Mouse (Mus musculus) kidney, postnatal 0 days (tissue): Measurements from ENCODE around the gene Fcgr1. TPM values are rescaled to one million over a fixed set of nuclear protein-coding genes. Genes with fewer than 3 reads are reported as not detected.
"Not testable (repeated sequence)": the region's sequence is repeated elsewhere in the genome, so short reads cannot be mapped to it uniquely, and the experiment has no call there.

Experiments used
- ATAC-seq: fragments of 200-750 bp; cut with Nextera tagmentation; replicated peaks from 2 replicates; pipeline ENCODE4 v1.8.0; 2017; ENCODE audit warnings: low read depth, moderate number of reproducible peaks, moderate TSS enrichment, moderate library complexity; ENCODE audit not compliant: low FRiP score
- DNase-seq: peaks from one replicate; pipeline ENCODE4 v3.0.0-alpha.2; 2016; ENCODE audit warnings: low spot score
- H3K27ac ChIP-seq: fragments of 300-500 bp; sonication (generic); 2 replicates; pipeline ENCODE4 v1.5.1; 2014; ENCODE audit warnings: mild to moderate bottlenecking
- H3K27me3 ChIP-seq: fragments of 300-500 bp; sonication (generic); 2 replicates; pipeline ENCODE4 v1.6.1; 2014; ENCODE audit warnings: low read length, mixed read lengths; ENCODE audit not compliant: insufficient read depth
- H3K36me3 ChIP-seq: fragments of 300-500 bp; sonication (generic); 2 replicates; pipeline ENCODE4 v1.6.1; 2014; ENCODE audit warnings: low read length, mixed read lengths; ENCODE audit not compliant: insufficient read depth
- H3K4me1 ChIP-seq: fragments of 300-500 bp; sonication (generic); replicated peaks from 2 replicates; pipeline ENCODE4 v1.6.1; 2014; ENCODE audit warnings: antibody characterized with exemption, low read length, mixed read lengths; ENCODE audit not compliant: insufficient read depth
- H3K4me2 ChIP-seq: fragments of 300-500 bp; sonication (generic); 2 replicates; pipeline ENCODE4 v1.6.1; 2014; ENCODE audit warnings: mild to moderate bottlenecking, low read length, moderate library complexity, mixed read lengths
- H3K4me3 ChIP-seq: fragments of 300-500 bp; sonication (generic); replicated peaks from 2 replicates; pipeline ENCODE4 v1.5.1; 2014; ENCODE audit warnings: low read depth, low read length
- H3K9ac ChIP-seq: fragments of 300-500 bp; sonication (generic); 2 replicates; pipeline ENCODE4 v1.6.1; 2014; ENCODE audit warnings: low read depth, low read length
- H3K9me3 ChIP-seq: fragments of 300-500 bp; sonication (generic); replicated peaks from 2 replicates; pipeline ENCODE4 v1.6.1; 2016; ENCODE audit warnings: low read length, inconsistent platforms, mixed read lengths
- CTCF ChIP-seq: IDR thresholded peaks from 2 replicates; pipeline ENCODE4 v1.5.1; 2016; ENCODE audit warnings: antibody characterized with exemption, low read depth, mild to moderate bottlenecking, moderate library complexity
- WGBS: fragments of 180-500 bp; shearing (Covaris S2); extraction: QIAGEN DNeasy Blood & Tissue Kit; methylation state at CpG from one replicate; pipeline ENCODE4 v1.1.7; 2014; 5-methylcytosine and 5-hydroxymethylcytosine counted together
- polyA plus RNA-seq: library from polyadenylated mRNA; unstranded; fragments of >200 nt; fragmentation: Nextera tagmentation; extraction: Ambion mirVana; gene quantifications from 2 replicates; pipeline ENCODE4 v1.2.1, GENCODE M21; 2015

Gene Fcgr1
- polyA plus RNA-seq, 1 experiment from 2014 or later, result 2.0 TPM

- no peak for TF ChIP-seq CTCF
- DNase-seq, result peak; percentile 32
- no peak for ATAC-seq
These were observed 39.0 kb downstream of the Fcgr1 start for GRCm38 (mm10) chr3:96254683-96255355.

DNA sequence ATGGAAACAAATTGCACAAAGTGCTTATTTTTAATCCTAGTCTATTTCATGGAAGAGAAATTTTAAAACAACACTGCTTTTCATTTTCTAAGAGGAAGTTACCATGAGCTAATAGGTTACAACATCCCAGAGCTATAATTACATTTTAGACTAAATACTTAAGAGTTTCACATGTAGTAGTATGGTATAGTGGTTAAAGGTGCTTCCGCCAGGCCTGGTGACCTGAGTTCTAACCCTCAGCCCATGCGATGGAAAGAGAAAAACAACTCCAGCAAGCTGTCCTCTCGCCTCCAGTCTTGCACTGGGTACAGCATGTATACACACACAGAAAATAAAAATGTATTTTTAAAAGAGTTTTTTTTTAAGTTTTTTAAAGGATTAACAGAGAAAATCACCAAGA, 42.0 kb downstream of the Fcgr1 start:
- no peak overlapping the region for H3K4me3 ChIP-seq
- H3K4me2 ChIP-seq, result no peak overlapping the region
- no peaks in the 10 kb centered on the region for H3K27me3 ChIP-seq
- no peak overlapping the region for H3K27ac ChIP-seq
- H3K4me1 ChIP-seq, result no peaks in the 10 kb centered on the region; the same call in 1 of the 2 replicates
- no peak overlapping the region for H3K9ac ChIP-seq
- 89% methylated on average over 3 of the region's 3 CpGs for WGBS
- no peak for TF ChIP-seq CTCF
- ATAC-seq, result no peak
- no peaks in the 10 kb centered on the region for H3K36me3 ChIP-seq
- no peaks in the 10 kb centered on the region for H3K9me3 ChIP-seq
- DNase-seq, result no peak

More at GRCm38 (mm10) chr3:96254683-96255355, 39.0 kb downstream of the Fcgr1 start:
- Histone ChIP-seq H3K9me3 (no peaks in the 10 kb centered on the region), H3K9ac (no peak overlapping the region), H3K36me3 (no peaks in the 10 kb centered on the region), H3K4me2 (no peak overlapping the region), H3K27ac (no peak overlapping the region), H3K4me1 (no peaks in the 10 kb centered on the region), H3K27me3 (no peaks in the 10 kb centered on the region), H3K4me3 (no peak overlapping the region)
- WGBS, result 56% methylated on average over 10 of the region's 10 CpGs

GRCm38 (mm10) chr3:96250890-96251289, 42.9 kb downstream of the Fcgr1 start:
- Histone ChIP-seq H3K4me1 (no peaks in the 10 kb centered on the region; the same call in 1 of the 2 replicates), H3K9me3 (no peaks in the 10 kb centered on the region), H3K9ac (no peak overlapping the region), H3K4me2 (no peak overlapping the region), H3K36me3 (no peaks in the 10 kb centered on the region), H3K27me3 (no peaks in the 10 kb centered on the region), H3K4me3 (no peak overlapping the region), H3K27ac (0 out of 2 replicates have a peak overlapping the region, but pooled peaks have one; percentile 25)
- 50% methylated on average over 3 of the region's 3 CpGs for WGBS
- ATAC-seq (no peak), DNase-seq (no peak)
- no peak for TF ChIP-seq CTCF

DNA sequence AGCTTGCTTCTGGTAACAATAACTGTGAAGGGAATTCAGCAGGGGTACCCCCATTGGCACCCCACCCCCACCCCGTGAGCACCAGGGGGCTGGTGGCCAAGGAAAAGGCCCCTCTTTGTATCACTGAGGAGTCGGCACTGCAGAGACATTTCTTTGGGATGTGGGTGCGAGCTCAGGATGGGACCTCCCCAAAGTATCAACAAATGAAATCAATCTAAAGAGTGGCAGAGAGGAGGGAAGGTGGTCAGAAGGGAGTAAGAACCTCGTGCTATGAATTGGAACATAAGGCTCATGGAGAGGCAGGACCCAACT, 44.8 kb downstream of the Fcgr1 start:
- peaks cover 6% of the 10 kb centered on the region for H3K4me1 ChIP-seq
- no peak overlapping the region for H3K4me3 ChIP-seq
- DNase-seq (no peak), ATAC-seq (no peak)
- no peak overlapping the region for H3K27ac ChIP-seq
- no peaks in the 10 kb centered on the region for H3K27me3 ChIP-seq
- no peak overlapping the region for H3K9ac ChIP-seq
- H3K36me3 ChIP-seq, result no peaks in the 10 kb centered on the region
- WGBS, result 51% methylated on average over 4 of the region's 4 CpGs
- TF ChIP-seq CTCF, result no peak
- peak overlapping the region; percentile 51 for H3K4me2 ChIP-seq
- no peaks in the 10 kb centered on the region for H3K9me3 ChIP-seq

DNA sequence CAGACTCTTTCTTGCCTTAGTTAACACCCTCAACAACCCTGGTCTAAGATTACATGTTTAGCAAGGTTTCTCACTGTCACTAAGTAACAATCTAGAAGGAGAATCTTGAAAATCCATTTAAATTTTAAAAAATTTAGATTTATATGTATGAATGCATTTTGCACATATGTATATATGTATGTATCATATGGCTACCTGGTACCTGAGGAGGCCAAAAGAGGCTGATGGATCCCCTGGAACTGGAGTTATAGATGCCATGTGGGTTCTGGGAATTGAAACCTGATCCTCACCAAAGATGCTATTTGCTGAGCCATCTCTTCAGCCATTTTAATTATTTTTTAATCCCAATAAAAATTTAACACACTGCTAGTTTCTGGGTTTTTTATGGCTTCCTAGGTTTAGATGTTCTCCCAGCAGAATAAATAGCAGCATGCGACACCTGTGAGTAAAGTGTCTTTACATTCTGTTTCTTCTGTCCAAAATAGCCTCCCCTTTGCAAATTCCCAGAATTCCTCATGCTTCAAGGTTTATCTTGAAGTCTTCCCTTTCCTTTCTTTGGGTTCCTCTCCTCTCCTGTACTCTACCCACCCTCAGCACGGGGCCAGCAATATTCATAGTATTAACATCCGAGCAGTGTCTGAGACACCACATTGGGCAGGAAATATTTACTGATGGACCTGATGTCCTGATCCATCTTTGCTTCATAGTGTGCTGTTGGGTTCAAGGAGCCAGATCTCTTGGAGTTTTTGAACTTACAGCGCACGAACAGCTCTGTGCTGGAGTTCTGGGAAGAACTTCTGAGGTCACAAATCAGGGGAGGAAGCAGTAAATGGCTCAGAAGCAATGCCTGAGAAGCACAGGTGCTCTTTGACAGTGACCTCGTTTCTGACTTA, 45.4 kb downstream of the Fcgr1 start:
- ATAC-seq (no peak), DNase-seq (no peak)
- Histone ChIP-seq H3K27me3 (no peaks in the 10 kb centered on the region), H3K9ac (no peak overlapping the region; the same call in 1 of the 2 replicates), H3K27ac (no peak overlapping the region), H3K4me2 (peak overlapping the region; percentile 51), H3K4me3 (0 out of 2 replicates have a peak overlapping the region, but pooled peaks have one; percentile 36), H3K9me3 (no peaks in the 10 kb centered on the region), H3K4me1 (peaks cover 11% of the 10 kb centered on the region), H3K36me3 (no peaks in the 10 kb centered on the region)
- WGBS, result 38% methylated on average over 6 of the region's 6 CpGs
- no peak for TF ChIP-seq CTCF

GRCm38 (mm10) chr3:96247356-96248140, 46.2 kb downstream of the Fcgr1 start:
- WGBS, result 6% methylated on average over 11 of the region's 11 CpGs
- Histone ChIP-seq H3K27me3 (no peaks in the 10 kb centered on the region), H3K36me3 (no peaks in the 10 kb centered on the region), H3K9ac (peak overlapping the region; percentile 55), H3K4me2 (peak overlapping the region; percentile 51), H3K4me1 (peaks cover 11% of the 10 kb centered on the region), H3K4me3 (peak overlapping the region; percentile 36), H3K9me3 (no peaks in the 10 kb centered on the region), H3K27ac (peak overlapping the region; percentile 52; the same call in 1 of the 2 replicates)
- DNase-seq, result no peak
- no peak for TF ChIP-seq CTCF
- no peak for ATAC-seq

DNA sequence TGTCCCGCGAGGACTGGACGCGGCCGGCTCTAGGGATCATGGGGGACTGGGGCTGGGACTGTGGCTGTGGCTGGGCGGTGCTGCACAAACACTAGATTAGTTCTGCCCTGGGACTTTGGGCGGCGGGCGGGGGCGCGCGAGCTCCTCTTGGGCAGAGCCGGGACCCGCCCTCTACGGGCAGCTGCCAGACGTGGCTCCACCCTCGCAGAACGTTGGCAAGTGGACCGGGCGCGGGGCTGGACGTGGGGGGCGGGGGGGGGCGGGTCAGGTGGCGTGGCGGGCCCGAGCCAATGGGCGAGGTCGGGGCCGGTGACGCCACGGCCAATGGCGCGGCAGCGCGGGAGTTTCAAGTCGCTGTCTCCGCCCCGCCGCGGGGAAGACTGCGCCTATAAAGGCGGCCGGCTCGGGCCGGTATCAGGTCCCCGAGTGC, 47.3 kb downstream of the Fcgr1 start, which contains the start of gene Hist2h3c1:
Gene Hist2h3c1, plus strand, starts transcription at position 259 of the 430 bp plus-strand sequence.
- Histone ChIP-seq H3K4me2 (peak within 1 kb of the TSS; percentile 51), H3K4me3 (peak within 1 kb of the TSS; percentile 36), H3K9ac (peak within 1 kb of the TSS; percentile 55), H3K4me1 (peaks cover 11% of the 10 kb centered on the region), H3K27ac (peak within 1 kb of the TSS; percentile 83; the same call in 1 of the 2 replicates)
- ATAC-seq, result peak; percentile 93
- H3K36me3 ChIP-seq, DNase-seq, H3K9me3 ChIP-seq, H3K27me3 ChIP-seq: not testable (repeated sequence)
- 0% methylated on average over 1 of the region's 47 CpGs for WGBS

DNA sequence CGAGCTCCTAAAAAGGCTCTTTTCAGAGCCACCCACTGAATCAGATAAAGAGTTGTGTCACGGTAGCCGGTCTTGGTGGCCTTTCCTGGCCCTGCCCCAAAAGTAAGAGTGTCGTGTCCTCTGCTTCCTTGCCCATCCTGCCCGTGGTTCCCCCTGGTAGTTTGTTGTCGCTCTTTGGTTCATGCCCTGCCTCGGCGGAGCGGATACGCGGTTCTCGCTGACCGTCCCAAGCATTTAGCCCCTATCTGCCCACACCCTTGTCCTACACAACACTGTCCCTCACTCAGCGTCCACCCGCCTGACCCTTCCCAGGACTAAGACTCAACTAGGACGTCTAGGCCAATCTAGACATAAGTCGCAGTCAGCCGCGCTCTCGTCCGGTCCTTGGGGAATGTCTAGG, 47.8 kb downstream of the Fcgr1 start:
- not testable (repeated sequence) for ATAC-seq, H3K27me3 ChIP-seq, H3K36me3 ChIP-seq, H3K9ac ChIP-seq, DNase-seq, H3K9me3 ChIP-seq, H3K4me2 ChIP-seq
- 0 out of 2 replicates have a peak overlapping the region, but pooled peaks have one; percentile 14 for H3K4me3 ChIP-seq
- 1% methylated on average over 10 of the region's 21 CpGs for WGBS
- H3K4me1 ChIP-seq, result peaks cover 11% of the 10 kb centered on the region
- H3K27ac ChIP-seq, result peak overlapping the region; percentile 83; the same call in 1 of the 2 replicates
